Mouse (Mus musculus) neural tube, embryonic 12.5 days (tissue): ENCODE measurements around the gene Jarid2. TPM values are rescaled to one million over a fixed set of nuclear protein-coding genes. Genes with fewer than 3 reads are reported as not detected.
"Not testable (repeated sequence)": the region's sequence is repeated elsewhere in the genome, so short reads cannot be mapped to it uniquely, and the experiment has no call there.

Experiments used
- ATAC-seq: fragments of 200-750 bp; cut with Nextera tagmentation; 2 replicates; pipeline ENCODE4 v1.8.0; 2017; ENCODE audit warnings: low read depth, mild to moderate bottlenecking, moderate TSS enrichment, moderate library complexity; ENCODE audit not compliant: low FRiP score
- H3K27ac ChIP-seq: fragments of 300-500 bp; sonication (generic); 2 replicates; pipeline ENCODE4 v1.5.1; 2016
- H3K27me3 ChIP-seq: fragments of 300-500 bp; sonication (generic); replicated peaks from 2 replicates; pipeline ENCODE4 v1.6.1; 2016; ENCODE audit warnings: mild to moderate bottlenecking
- H3K36me3 ChIP-seq: fragments of 300-500 bp; sonication (generic); 2 replicates; pipeline ENCODE4 v1.6.1; 2016; ENCODE audit warnings: mild to moderate bottlenecking
- H3K4me1 ChIP-seq: fragments of 300-500 bp; sonication (generic); 2 replicates; pipeline ENCODE4 v1.6.1; 2016
- H3K4me2 ChIP-seq: fragments of 300-500 bp; sonication (generic); replicated peaks from 2 replicates; pipeline ENCODE4 v1.6.1; 2016; ENCODE audit warnings: mild to moderate bottlenecking
- H3K4me3 ChIP-seq: fragments of 300-500 bp; sonication (generic); 2 replicates; pipeline ENCODE4 v1.5.1; 2016
- H3K9ac ChIP-seq: fragments of 300-500 bp; sonication (generic); 2 replicates; pipeline ENCODE4 v1.6.1; 2016; ENCODE audit warnings: mild to moderate bottlenecking
- H3K9me3 ChIP-seq: fragments of 300-500 bp; sonication (generic); 2 replicates; pipeline ENCODE4 v1.6.1; 2016; ENCODE audit warnings: mild to moderate bottlenecking
- WGBS: fragments of 180-500 bp; shearing (Covaris S2); methylation state at CpG from one replicate; pipeline ENCODE4 v1.1.7; 2016; 5-methylcytosine and 5-hydroxymethylcytosine counted together
- polyA plus RNA-seq: library from polyadenylated mRNA; unstranded; fragments of >200 nt; fragmentation: Nextera tagmentation; extraction: Ambion mirVana; gene quantifications from 2 replicates; pipeline ENCODE4 v1.2.1, GENCODE M21; 2016

Gene Jarid2
- polyA plus RNA-seq, 1 experiment from 2014 or later: 93.6 TPM

DNA sequence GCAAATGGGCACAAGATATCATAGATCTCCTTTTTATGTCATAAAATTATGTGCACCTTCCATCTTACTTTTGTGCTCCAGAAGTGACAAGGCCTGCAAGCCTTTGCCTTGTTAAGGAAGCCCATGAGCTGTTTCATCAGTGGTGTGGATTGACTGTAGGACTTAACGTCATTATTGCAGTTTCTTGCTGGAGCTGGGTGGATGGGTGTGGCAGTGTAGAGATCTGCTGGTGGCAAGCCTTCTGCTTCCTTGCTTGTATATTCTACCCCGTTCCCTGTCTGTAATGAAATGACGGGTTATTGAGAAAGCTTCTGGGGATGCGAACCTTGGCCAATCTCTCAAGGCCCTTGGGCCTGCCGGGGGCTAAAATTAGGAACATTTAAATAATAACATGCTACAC is 99.6 kb downstream of the Jarid2 start:
- Histone ChIP-seq H3K9ac (no peak overlapping the region), H3K27ac (no peak overlapping the region), H3K27me3 (no peaks in the 10 kb centered on the region), H3K9me3 (no peaks in the 10 kb centered on the region), H3K4me2 (no peak overlapping the region), H3K36me3 (peaks cover 3% of the 10 kb centered on the region; the same call in 1 of the 2 replicates), H3K4me3 (no peak overlapping the region), H3K4me1 (no peaks in the 10 kb centered on the region)
- 87% methylated on average over 5 of the region's 5 CpGs for WGBS
- no peak for ATAC-seq

DNA sequence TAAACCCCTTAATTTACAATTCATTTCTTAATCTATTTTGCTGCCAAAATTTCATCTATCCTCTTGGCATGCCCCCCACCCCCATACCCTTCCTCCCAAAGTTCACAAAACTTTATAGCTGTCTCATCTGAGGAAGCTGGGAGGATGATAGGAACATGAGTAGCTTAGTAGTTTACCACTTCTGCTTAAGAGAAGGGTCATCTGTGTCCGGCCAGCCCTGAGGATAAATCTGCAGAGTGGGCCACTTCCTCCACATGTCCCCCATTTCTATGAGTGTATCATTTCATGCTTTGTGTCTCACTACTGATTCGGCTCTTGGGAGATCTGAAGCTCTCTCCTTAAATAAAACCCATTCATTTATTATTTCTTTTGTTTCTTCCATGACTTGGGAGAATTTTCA is 102.8 kb downstream of the Jarid2 start:
- H3K27ac ChIP-seq: no peak overlapping the region
- H3K27me3 ChIP-seq: no peaks in the 10 kb centered on the region
- no peak for ATAC-seq
- no peaks in the 10 kb centered on the region for H3K36me3 ChIP-seq
- H3K4me1 ChIP-seq: no peaks in the 10 kb centered on the region
- no peak overlapping the region for H3K4me2 ChIP-seq
- no peak overlapping the region for H3K4me3 ChIP-seq
- no peak overlapping the region for H3K9ac ChIP-seq
- no peaks in the 10 kb centered on the region for H3K9me3 ChIP-seq
- WGBS: 84% methylated on average over 2 of the region's 2 CpGs

DNA sequence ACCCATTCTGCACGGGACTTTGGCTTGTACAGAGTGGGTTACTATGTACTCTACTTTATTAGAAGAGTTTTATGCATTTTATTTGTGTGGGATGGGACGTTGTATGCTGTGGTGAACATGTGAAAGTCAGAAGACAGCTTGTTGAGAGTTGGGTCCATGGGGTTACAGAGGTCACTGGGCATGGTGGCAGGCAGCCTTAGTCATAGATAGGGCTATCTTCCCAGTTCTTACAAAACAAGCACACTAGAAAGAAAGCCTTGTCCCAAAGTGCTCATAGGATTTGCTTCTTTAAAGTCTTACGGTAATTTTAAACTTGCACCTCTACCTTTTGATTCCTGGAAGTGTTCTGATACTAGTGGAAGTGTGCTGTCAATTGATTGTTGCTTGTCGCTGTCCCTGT is 103.6 kb downstream of the Jarid2 start:
- no peak for ATAC-seq
- no peaks in the 10 kb centered on the region for H3K27me3 ChIP-seq
- no peaks in the 10 kb centered on the region for H3K4me1 ChIP-seq
- 94% methylated on average over 4 of the region's 4 CpGs for WGBS
- no peak overlapping the region for H3K4me2 ChIP-seq
- no peaks in the 10 kb centered on the region for H3K36me3 ChIP-seq
- no peak overlapping the region for H3K27ac ChIP-seq
- no peak overlapping the region for H3K9ac ChIP-seq
- H3K4me3 ChIP-seq: no peak overlapping the region
- H3K9me3 ChIP-seq: no peaks in the 10 kb centered on the region

DNA sequence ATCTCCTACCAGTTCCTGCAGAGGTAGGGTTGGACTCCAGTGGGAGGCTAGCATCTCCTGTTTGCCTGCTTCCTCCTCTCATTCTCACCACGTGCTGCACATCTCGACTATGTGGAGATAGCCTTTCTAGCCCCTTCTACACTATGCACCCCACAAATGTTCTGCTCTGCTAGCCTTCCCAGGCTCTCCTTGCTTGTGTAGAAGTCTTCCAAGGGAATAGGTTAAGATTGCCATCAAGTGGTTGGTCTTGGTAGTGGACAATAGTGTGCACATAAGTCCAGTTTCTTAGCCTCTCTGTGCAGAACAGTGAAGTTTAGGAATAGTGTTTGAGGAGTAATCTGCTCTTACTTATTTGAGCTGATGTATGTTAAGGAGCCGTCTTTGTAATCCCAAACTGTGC is 104.1 kb downstream of the Jarid2 start:
- Histone ChIP-seq H3K27me3 (no peaks in the 10 kb centered on the region), H3K4me3 (no peak overlapping the region), H3K9ac (no peak overlapping the region), H3K9me3 (no peaks in the 10 kb centered on the region), H3K27ac (no peak overlapping the region), H3K4me1 (no peaks in the 10 kb centered on the region), H3K36me3 (no peaks in the 10 kb centered on the region), H3K4me2 (no peak overlapping the region)
- WGBS: 73% methylated on average over 3 of the region's 3 CpGs
- ATAC-seq: no peak

DNA sequence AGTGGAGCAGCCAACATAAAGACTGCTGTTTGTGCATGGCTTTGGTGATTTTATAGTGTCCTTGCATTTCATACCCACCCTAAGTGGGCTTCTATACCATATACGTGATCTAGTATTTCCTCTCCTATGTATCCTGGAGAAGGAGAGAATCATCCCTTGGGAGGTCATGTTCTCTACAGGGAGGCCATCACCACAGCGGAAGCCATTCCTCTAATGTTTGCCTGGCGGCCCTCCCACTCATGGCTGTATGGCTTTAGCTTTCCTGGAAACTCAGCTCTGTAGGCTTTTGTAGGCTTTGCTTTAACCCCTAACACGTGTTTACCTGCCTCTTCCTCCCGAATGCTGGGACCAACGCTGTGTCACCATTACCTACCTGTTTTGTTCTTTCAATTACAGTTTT is 108.2 kb downstream of the Jarid2 start:
- Histone ChIP-seq H3K9me3 (no peaks in the 10 kb centered on the region), H3K27me3 (no peaks in the 10 kb centered on the region), H3K9ac (no peak overlapping the region), H3K4me2 (no peak overlapping the region), H3K4me3 (no peak overlapping the region), H3K27ac (no peak overlapping the region), H3K36me3 (no peaks in the 10 kb centered on the region), H3K4me1 (peaks cover 13% of the 10 kb centered on the region)
- 77% methylated on average over 6 of the region's 6 CpGs for WGBS
- no peak for ATAC-seq

DNA sequence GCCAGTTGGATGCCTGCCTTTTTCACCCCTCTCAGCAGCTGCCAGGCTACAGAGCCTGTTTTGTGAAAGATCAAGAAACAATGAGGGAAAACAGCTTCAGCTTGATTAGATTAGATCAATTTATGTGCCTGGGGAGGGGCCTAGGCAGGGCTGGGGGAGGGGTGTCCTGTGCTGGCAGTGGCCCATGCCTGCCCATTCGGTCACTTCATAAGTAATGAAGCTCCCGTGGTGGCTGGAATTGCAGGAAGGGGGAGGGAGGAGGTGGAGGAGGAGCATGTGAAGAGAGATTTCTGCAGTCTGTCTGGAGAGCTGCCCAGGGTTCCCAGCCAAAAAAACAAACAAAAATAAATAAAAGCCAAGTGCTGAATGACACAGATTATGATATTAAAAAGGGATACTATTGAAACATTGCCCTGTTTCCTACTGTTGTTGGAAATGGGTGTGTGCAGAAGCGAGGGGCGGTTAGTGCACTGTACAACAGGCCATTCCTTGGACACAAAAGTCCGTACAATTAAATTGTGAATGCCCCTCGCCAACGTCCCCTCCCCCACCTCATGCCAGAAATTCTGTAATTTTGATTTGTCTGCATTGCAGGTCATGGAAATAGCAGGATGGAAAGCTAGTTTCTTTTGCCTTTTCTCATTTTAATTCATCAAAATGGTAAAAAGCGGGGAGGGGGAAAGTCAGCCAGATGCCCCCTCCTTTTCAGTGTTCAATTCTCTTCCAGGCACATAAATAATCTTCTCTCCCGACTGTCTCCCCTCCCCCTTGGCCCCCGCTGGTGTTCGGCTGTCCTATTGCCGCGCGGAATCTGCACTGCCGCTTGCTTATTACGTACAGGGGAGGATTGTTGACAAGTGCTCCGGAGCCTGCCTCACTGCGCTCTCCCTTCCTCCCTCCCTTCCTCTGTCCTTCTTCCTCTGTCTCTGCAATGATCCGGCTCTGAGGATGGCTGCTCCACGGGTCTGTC is 110.9 kb downstream of the Jarid2 start:
- Histone ChIP-seq H3K4me2 (peak overlapping the region; percentile 62), H3K4me1 (peaks cover 29% of the 10 kb centered on the region), H3K9ac (peak overlapping the region; percentile 61), H3K36me3 (no peaks in the 10 kb centered on the region), H3K4me3 (peak overlapping the region; percentile 44), H3K27ac (peak overlapping the region; percentile 95), H3K27me3 (no peaks in the 10 kb centered on the region), H3K9me3 (no peaks in the 10 kb centered on the region)
- 1% methylated on average over 20 of the region's 20 CpGs for WGBS
- peak; percentile 95 for ATAC-seq

DNA sequence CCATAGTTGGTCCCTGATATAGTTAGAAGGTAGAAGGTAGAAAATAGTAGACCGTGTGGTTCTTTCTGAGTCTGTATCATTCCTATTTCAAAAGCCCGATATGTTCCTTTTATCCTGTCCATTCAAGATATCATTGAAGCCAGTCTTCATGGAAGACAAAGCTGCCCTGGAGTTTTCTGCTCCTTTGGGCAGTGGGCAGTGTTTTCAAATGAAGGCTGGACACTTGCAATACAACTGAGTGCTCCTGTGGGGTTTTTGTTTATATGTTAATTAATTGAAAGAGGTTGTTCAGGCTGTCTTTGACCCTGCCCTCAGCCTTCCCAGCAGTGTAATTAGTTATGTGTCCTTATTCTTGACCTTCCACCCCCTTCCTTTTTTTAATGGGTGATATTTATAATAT is 122.2 kb downstream of the Jarid2 start:
- H3K4me2 ChIP-seq: no peak overlapping the region
- peaks cover 20% of the 10 kb centered on the region for H3K36me3 ChIP-seq
- 41% methylated on average over 2 of the region's 2 CpGs for WGBS
- H3K27me3 ChIP-seq: no peaks in the 10 kb centered on the region
- H3K27ac ChIP-seq: no peak overlapping the region
- H3K4me3 ChIP-seq: no peak overlapping the region
- no peak for ATAC-seq
- H3K9ac ChIP-seq: no peak overlapping the region
- 0 out of 2 replicates have a peak, but pooled peaks cover 4% of the 10 kb centered on the region for H3K4me1 ChIP-seq
- H3K9me3 ChIP-seq: no peaks in the 10 kb centered on the region

DNA sequence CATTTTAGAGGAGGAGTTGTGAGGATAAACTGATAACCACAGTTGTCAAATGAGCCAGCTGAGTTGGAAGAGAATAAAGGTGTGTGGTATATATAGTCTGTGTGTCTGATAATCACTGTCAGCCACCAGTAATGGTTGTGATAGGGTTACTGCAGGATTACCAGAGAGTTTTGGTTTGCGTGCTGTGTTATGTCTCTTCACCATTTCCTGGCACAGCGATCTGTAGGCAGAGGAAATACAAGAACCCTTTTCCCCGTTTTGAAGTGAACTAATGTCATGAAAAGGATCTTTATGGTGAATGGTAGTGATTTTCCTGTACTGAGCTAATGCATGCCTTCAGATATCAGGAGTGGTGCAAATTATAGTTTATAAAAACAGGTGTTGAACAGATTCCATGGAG is 122.8 kb downstream of the Jarid2 start:
- Histone ChIP-seq H3K9ac (no peak overlapping the region), H3K27me3 (no peaks in the 10 kb centered on the region), H3K9me3 (no peaks in the 10 kb centered on the region), H3K27ac (no peak overlapping the region), H3K36me3 (peaks cover 20% of the 10 kb centered on the region), H3K4me2 (no peak overlapping the region), H3K4me1 (peaks cover 9% of the 10 kb centered on the region), H3K4me3 (no peak overlapping the region)
- no peak for ATAC-seq
- 86% methylated on average over 3 of the region's 3 CpGs for WGBS

DNA sequence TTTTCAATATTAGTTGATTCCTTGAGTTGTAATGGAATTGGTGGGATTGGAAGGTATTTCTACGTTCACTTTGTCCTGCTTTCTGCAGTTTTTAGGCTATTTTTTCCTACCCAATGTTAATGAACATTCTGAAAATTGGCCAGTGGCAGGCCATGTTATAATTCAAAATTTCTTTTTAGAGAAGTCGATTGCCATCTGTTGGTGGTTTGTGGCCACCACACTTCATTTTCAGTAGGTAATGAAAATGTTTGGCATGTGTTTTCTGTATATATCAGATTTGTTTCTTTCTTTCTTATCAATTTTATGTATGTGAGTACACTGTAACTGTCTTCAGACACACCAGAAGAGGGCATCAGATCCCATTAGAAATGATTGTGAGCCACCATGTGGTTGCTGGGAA is 136.3 kb downstream of the Jarid2 start:
- WGBS: 91% methylated on average over 2 of the region's 2 CpGs

DNA sequence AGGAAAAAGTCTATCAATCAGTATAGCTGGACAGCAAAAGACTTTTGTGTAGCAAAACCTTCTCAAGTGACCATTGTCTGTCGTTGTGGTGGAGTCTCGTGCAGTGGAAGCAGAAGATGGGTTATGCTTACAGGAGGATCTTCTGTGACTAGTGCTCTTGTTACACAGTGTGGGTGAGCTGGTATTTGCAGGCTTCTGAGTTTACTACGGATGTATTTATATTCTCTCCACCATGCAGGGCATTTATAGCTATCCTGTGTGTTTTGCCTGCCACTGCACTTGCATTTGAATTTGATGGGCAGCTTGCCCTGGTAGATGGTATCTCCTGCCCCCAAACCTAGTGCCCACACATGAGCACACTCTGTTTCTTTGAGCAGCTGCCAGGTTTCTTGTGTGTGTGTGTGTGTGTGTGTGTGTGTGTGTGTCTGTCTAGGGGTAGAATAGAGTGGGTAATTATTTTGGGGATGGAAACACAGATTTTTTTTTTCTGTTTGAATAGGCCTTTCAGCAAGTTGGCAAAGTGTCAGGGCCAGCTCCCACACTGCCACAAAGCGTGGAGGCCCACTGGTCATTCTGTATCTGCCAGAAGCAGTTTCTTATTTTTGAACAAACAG is 138.9 kb downstream of the Jarid2 start:
- H3K27me3 ChIP-seq: no peaks in the 10 kb centered on the region
- H3K27ac ChIP-seq: peak overlapping the region; percentile 50; the same call in 1 of the 2 replicates
- no peaks in the 10 kb centered on the region for H3K9me3 ChIP-seq
- ATAC-seq: no peak
- 0 out of 2 replicates have a peak, but pooled peaks cover 4% of the 10 kb centered on the region for H3K36me3 ChIP-seq
- no peak overlapping the region for H3K4me2 ChIP-seq
- H3K9ac ChIP-seq: peak overlapping the region; percentile 8; the same call in 1 of the 2 replicates
- H3K4me3 ChIP-seq: no peak overlapping the region
- whole genome bisulfite sequencing: 47% methylated on average over 4 of the region's 4 CpGs
- H3K4me1 ChIP-seq: peaks cover 16% of the 10 kb centered on the region

More for the DNA sequence above, 136.3 kb downstream of the Jarid2 start:
- Histone ChIP-seq H3K27ac (no peak overlapping the region), H3K9me3 (no peaks in the 10 kb centered on the region), H3K36me3 (0 out of 2 replicates have a peak, but pooled peaks cover 4% of the 10 kb centered on the region), H3K27me3 (no peaks in the 10 kb centered on the region), H3K4me3 (no peak overlapping the region), H3K9ac (no peak overlapping the region), H3K4me2 (no peak overlapping the region), H3K4me1 (peaks cover 12% of the 10 kb centered on the region)
- ATAC-seq: no peak

DNA sequence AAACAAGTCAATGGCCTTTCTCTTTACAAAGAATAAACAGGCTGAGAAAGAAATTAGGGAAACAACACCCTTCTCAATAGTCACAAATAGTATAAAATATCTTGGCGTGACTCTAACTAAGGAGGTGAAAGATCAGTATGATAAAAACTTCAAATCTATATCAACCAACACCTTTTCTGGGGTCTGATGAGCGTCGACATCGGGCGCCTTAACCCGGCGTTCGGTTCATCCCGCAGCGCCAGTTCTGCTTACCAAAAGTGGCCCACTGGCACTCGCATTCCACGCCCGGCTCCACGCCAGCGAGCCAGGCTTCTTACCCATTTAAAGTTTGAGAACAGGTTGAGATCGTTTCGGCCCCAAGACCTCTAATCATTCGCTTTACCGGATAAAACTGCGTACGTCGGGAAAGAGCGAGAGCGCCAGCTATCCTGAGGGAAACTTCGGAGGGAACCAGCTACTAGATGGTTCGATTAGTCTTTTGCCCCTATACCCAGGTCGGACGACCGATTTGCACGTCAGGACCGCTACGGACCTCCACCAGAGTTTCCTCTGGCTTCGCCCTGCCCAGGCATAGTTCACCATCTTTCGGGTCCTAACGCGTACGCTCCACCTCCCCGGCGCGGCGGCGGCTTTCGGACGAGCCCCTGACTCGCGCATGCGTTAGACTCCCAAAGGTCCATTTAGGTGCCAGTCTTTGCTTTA is 140.3 kb downstream of the Jarid2 start:
- H3K9ac ChIP-seq, H3K4me2 ChIP-seq, H3K27me3 ChIP-seq, H3K27ac ChIP-seq, H3K4me3 ChIP-seq, H3K36me3 ChIP-seq, H3K9me3 ChIP-seq: not testable (repeated sequence)
- ATAC-seq: peak; percentile 99
- 77% methylated on average over 47 of the region's 47 CpGs for WGBS
- H3K4me1 ChIP-seq: peaks cover 16% of the 10 kb centered on the region

DNA sequence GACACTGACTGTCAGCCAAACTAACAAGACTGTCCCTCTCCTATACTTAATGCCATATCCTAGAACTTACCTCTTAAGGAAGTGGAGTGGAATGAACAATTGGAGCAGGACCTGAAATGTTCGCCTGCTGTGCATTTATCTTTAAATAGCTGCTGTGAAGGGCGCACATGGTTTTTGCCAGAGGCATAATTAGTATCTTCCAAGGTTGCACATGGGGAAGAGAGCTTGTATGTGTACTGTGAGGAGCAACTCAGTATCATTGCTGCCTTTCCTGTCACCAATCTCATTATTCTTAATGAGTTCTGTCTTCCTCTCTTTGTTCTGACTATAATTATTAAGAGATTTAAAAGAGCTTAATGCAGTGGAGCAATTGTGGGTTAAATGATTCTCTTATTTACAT is 147.5 kb downstream of the Jarid2 start:
- H3K4me2 ChIP-seq: no peak overlapping the region
- no peak overlapping the region for H3K27ac ChIP-seq
- H3K27me3 ChIP-seq: no peaks in the 10 kb centered on the region
- peaks cover 31% of the 10 kb centered on the region for H3K4me1 ChIP-seq
- H3K9me3 ChIP-seq: no peaks in the 10 kb centered on the region
- no peak for ATAC-seq
- 77% methylated on average over 2 of the region's 2 CpGs for WGBS
- H3K4me3 ChIP-seq: no peak overlapping the region
- H3K9ac ChIP-seq: no peak overlapping the region
- H3K36me3 ChIP-seq: peaks cover 11% of the 10 kb centered on the region; the same call in 1 of the 2 replicates
